Mouse (Mus musculus): ENCODE data around the gene Agfg2.

- TF ChIP-seq CTCF (IDR thresholded peaks at IDR 0.05; ENCODE audit: control insufficient read depth, insufficient read depth, low read length) (no peak), POLR2A (IDR thresholded peaks at IDR 0.05; ENCODE audit: borderline replicate concordance, control insufficient read depth, low read depth, low read length) (no peak)
These were observed 4.8 kb downstream of the Agfg2 start for GRCm38 (mm10) chr5:137679726-137680125.
